Mouse (Mus musculus): ENCODE measurements around the gene Hrct1.

Gene Hrct1

DNA sequence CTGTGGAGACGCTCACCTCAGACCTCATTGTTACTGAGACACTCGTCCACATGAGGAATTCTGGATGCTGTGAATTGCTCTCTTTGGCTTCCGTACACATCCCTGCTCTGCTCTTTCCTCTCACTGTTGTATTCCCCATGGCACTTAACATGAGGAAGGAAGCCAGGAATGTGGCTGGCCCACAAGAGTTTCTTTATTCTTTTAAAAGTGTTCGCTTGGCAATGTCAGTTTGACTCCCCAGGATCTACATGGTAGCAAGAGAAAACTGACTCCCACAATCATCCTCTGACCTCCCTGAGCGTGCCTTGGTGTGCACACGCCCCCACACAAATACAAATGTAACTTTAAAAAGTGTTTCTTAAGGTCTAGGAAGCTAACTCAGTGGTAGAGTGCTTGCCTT, 44.6 kb downstream of the Hrct1 start:
- DNase-seq (ENCODE audit: low spot score in 2 of 2): no peak

DNA sequence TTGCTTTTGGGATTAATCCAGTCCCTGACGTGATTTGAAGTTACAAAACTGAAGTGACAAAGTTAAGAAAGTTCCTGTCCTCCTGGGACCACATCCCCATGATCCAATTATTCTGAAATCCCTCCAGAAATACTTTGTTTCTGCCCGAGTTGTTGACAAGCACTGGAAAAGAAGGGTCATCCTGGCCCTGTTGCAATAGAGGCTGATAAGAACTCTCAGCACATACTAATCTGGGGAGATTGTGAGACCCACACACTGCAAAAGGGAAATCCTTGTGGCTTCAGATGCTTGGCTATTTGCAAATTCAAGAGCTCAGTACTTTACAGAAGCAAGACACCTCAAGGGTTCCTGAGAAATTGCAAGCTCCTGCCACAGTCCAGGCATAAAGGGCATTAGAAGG, 45.3 kb downstream of the Hrct1 start:
- DNase-seq (ENCODE audit: low spot score in 2 of 2): no peak

All from left cerebral cortex, adult 9 months (tissue).